Mouse (Mus musculus) heart, embryonic 11.5 days (tissue): Measurements from ENCODE around the gene Hpca. TPM values are rescaled to one million over a fixed set of nuclear protein-coding genes. Genes with fewer than 3 reads are reported as not detected.

ENCODE experiments used
- ATAC-seq: fragments of 200-750 bp; cut with Nextera tagmentation; replicated peaks from 2 replicates; pipeline ENCODE4 v1.8.0; 2017; ENCODE audit warnings: moderate library complexity; ENCODE audit not compliant: insufficient number of reproducible peaks, low FRiP score, low TSS enrichment
- H3K27ac ChIP-seq: fragments of 300-500 bp; sonication (generic); 2 replicates; pipeline ENCODE4 v1.5.1; 2014; ENCODE audit warnings: mild to moderate bottlenecking, low read depth, low read length
- H3K27me3 ChIP-seq: fragments of 300-500 bp; sonication (generic); 2 replicates; pipeline ENCODE4 v1.6.1; 2014; ENCODE audit warnings: mild to moderate bottlenecking, low read length, mixed read lengths; ENCODE audit not compliant: control insufficient read depth, insufficient read depth
- H3K36me3 ChIP-seq: fragments of 300-500 bp; sonication (generic); 2 replicates; pipeline ENCODE4 v1.6.1; 2014; ENCODE audit warnings: mild to moderate bottlenecking, low read length, moderate library complexity, mixed read lengths; ENCODE audit not compliant: control insufficient read depth, insufficient read depth
- H3K4me1 ChIP-seq: fragments of 300-500 bp; sonication (generic); 2 replicates; pipeline ENCODE4 v1.6.1; 2014; ENCODE audit warnings: low read length; ENCODE audit not compliant: control insufficient read depth, insufficient read depth
- H3K4me2 ChIP-seq: fragments of 300-500 bp; sonication (generic); 2 replicates; pipeline ENCODE4 v1.6.1; 2014; ENCODE audit warnings: mild to moderate bottlenecking, moderate library complexity
- H3K4me3 ChIP-seq: fragments of 300-500 bp; sonication (generic); 2 replicates; pipeline ENCODE4 v1.5.1; 2014; ENCODE audit warnings: low read depth, low read length
- H3K9ac ChIP-seq: fragments of 300-500 bp; sonication (generic); 2 replicates; pipeline ENCODE4 v1.6.1; 2014; ENCODE audit warnings: mild to moderate bottlenecking, low read depth, low read length, moderate library complexity
- H3K9me3 ChIP-seq: fragments of 300-500 bp; sonication (generic); replicated peaks from 2 replicates; pipeline ENCODE4 v1.6.1; 2016; ENCODE audit warnings: low read length; ENCODE audit not compliant: control insufficient read depth
- WGBS: fragments of 180-500 bp; shearing (Covaris S2); extraction: QIAGEN DNeasy Blood & Tissue Kit; methylation state at CpG from one replicate; pipeline ENCODE4 v1.1.7; 2014; ENCODE audit not compliant: insufficient replicate concordance; 5-methylcytosine and 5-hydroxymethylcytosine counted together
- polyA plus RNA-seq: library from polyadenylated mRNA; unstranded; fragments of >200 nt; fragmentation: Nextera tagmentation; extraction: Ambion mirVana; gene quantifications from 2 replicates; pipeline ENCODE4 v1.2.1, GENCODE M21; 2014

Gene Hpca
- polyA plus RNA-seq, 1 experiment from 2014 or later = 2.3 TPM

- H3K9me3 ChIP-seq = no peaks in the 10 kb centered on the region
- H3K36me3 ChIP-seq = no peaks in the 10 kb centered on the region
- H3K27me3 ChIP-seq = peaks cover 30% of the 10 kb centered on the region
- peak overlapping the region; percentile 54 for H3K4me2 ChIP-seq
- 5% methylated on average over 8 of the region's 8 CpGs for WGBS
- H3K4me3 ChIP-seq = no peak overlapping the region; the same call in 1 of the 2 replicates
- H3K4me1 ChIP-seq = peaks cover 25% of the 10 kb centered on the region
- H3K27ac ChIP-seq = 0 out of 2 replicates have a peak overlapping the region, but pooled peaks have one; percentile 6
- no peak overlapping the region; the same call in 1 of the 2 replicates for H3K9ac ChIP-seq
- ATAC-seq = 0 out of 2 replicates have a peak, but pooled peaks have one; percentile 32
Observed at GRCm38 (mm10) chr4:129130149-129130548, 8.3 kb upstream of the Hpca start.

GRCm38 (mm10) chr4:129129387-129129786 is 7.6 kb upstream of the Hpca start:
- Histone ChIP-seq H3K4me3 (no peak overlapping the region), H3K4me2 (no peak overlapping the region), H3K9me3 (no peaks in the 10 kb centered on the region), H3K27ac (no peak overlapping the region), H3K9ac (no peak overlapping the region), H3K27me3 (peaks cover 35% of the 10 kb centered on the region), H3K4me1 (peaks cover 24% of the 10 kb centered on the region), H3K36me3 (no peaks in the 10 kb centered on the region)
- 40% methylated on average over 9 of the region's 9 CpGs for WGBS
- ATAC-seq = no peak

- Histone ChIP-seq H3K4me1 (peaks cover 24% of the 10 kb centered on the region), H3K9me3 (no peaks in the 10 kb centered on the region), H3K4me2 (no peak overlapping the region), H3K27ac (no peak overlapping the region), H3K9ac (no peak overlapping the region), H3K27me3 (peaks cover 40% of the 10 kb centered on the region), H3K4me3 (no peak overlapping the region), H3K36me3 (no peaks in the 10 kb centered on the region)
- 49% methylated on average over 13 of the region's 13 CpGs for WGBS
- ATAC-seq = no peak
Observed at GRCm38 (mm10) chr4:129128582-129129338, 6.9 kb upstream of the Hpca start.

GRCm38 (mm10) chr4:129125736-129126451 is 4.1 kb upstream of the Hpca start:
- H3K9me3 ChIP-seq = no peaks in the 10 kb centered on the region
- peak overlapping the region; percentile 21 for H3K4me3 ChIP-seq
- H3K27me3 ChIP-seq = peaks cover 57% of the 10 kb centered on the region
- H3K36me3 ChIP-seq = no peaks in the 10 kb centered on the region
- peak overlapping the region; percentile 56 for H3K4me2 ChIP-seq
- peaks cover 30% of the 10 kb centered on the region for H3K4me1 ChIP-seq
- 11% methylated on average over 19 of the region's 19 CpGs for WGBS
- ATAC-seq = no peak
- no peak overlapping the region for H3K27ac ChIP-seq
- H3K9ac ChIP-seq = no peak overlapping the region; the same call in 1 of the 2 replicates

- Histone ChIP-seq H3K36me3 (no peaks in the 10 kb centered on the region), H3K27me3 (peaks cover 69% of the 10 kb centered on the region), H3K4me3 (no peak overlapping the region), H3K9me3 (no peaks in the 10 kb centered on the region), H3K27ac (no peak overlapping the region), H3K4me2 (peak overlapping the region; percentile 29), H3K9ac (no peak overlapping the region), H3K4me1 (peaks cover 23% of the 10 kb centered on the region)
- no peak for ATAC-seq
- 5% methylated on average over 13 of the region's 13 CpGs for WGBS
Observed at GRCm38 (mm10) chr4:129124652-129125146, 2.9 kb upstream of the Hpca start.

GRCm38 (mm10) chr4:129122719-129123118 is 883 bp upstream of the Hpca start:
- no peak for ATAC-seq
- 10% methylated on average over 8 of the region's 8 CpGs for WGBS
- peaks cover 76% of the 10 kb centered on the region for H3K27me3 ChIP-seq
- no peak overlapping the region for H3K4me3 ChIP-seq
- H3K36me3 ChIP-seq = no peaks in the 10 kb centered on the region
- no peak overlapping the region for H3K4me2 ChIP-seq
- H3K4me1 ChIP-seq = peaks cover 23% of the 10 kb centered on the region
- no peaks in the 10 kb centered on the region for H3K9me3 ChIP-seq
- no peak overlapping the region for H3K27ac ChIP-seq
- H3K9ac ChIP-seq = no peak overlapping the region

- WGBS = 28% methylated on average over 9 of the region's 9 CpGs
- Histone ChIP-seq H3K27ac (no peak overlapping the region), H3K4me3 (no peak overlapping the region)
Observed at GRCm38 (mm10) chr4:129122107-129122506, 271 bp upstream of the Hpca start.

GRCm38 (mm10) chr4:129120520-129121445 is 1.1 kb downstream of the Hpca start:
- ATAC-seq = no peak
- Histone ChIP-seq H3K4me1 (peaks cover 18% of the 10 kb centered on the region), H3K9ac (no peak overlapping the region), H3K36me3 (no peaks in the 10 kb centered on the region), H3K27ac (no peak overlapping the region), H3K27me3 (peaks cover 71% of the 10 kb centered on the region), H3K4me3 (peak overlapping the region; percentile 45), H3K4me2 (peak overlapping the region; percentile 86), H3K9me3 (no peaks in the 10 kb centered on the region)
- 2% methylated on average over 37 of the region's 59 CpGs for WGBS

More at GRCm38 (mm10) chr4:129122107-129122506, 271 bp upstream of the Hpca start:
- Histone ChIP-seq H3K4me1 (peaks cover 23% of the 10 kb centered on the region), H3K4me2 (no peak overlapping the region), H3K36me3 (no peaks in the 10 kb centered on the region), H3K9me3 (no peaks in the 10 kb centered on the region), H3K9ac (no peak overlapping the region), H3K27me3 (peaks cover 76% of the 10 kb centered on the region)
- no peak for ATAC-seq
